Mouse (Mus musculus) ES-E14 (cell line): ENCODE data around the gene Snn. TPM values are rescaled to one million over a fixed set of nuclear protein-coding genes. Genes with fewer than 3 reads are reported as not detected.

Source experiments
- DNase-seq: peaks from one replicate; pipeline ENCODE4 v3.0.0-alpha.2; 2013; ENCODE audit warnings: low read depth, low spot score
- H3K27ac ChIP-seq: 2 replicates; pipeline ENCODE4 v1.5.1; 2012; ENCODE audit warnings: low read depth, mild to moderate bottlenecking, low read length, moderate library complexity, mixed read lengths; ENCODE audit not compliant: poor library complexity, insufficient read depth, severe bottlenecking
- H3K36me3 ChIP-seq: 2 replicates; pipeline ENCODE4 v1.6.1; 2012; ENCODE audit warnings: mild to moderate bottlenecking, low read length, moderate library complexity, mixed read lengths; ENCODE audit not compliant: control insufficient read depth, poor library complexity, insufficient read depth, severe bottlenecking
- H3K4me1 ChIP-seq, 2 experiments: fragments of 150-350 bp in 1 of 2; sonication (generic) in 1 of 2; 2 replicates each; pipeline ENCODE4 v1.6.1; 2012; ENCODE audit warnings: low read length in 2 of 2, mild to moderate bottlenecking in 1 of 2, mixed read lengths in 1 of 2; ENCODE audit not compliant: control insufficient read depth in 2 of 2, insufficient read depth in 2 of 2, poor library complexity in 1 of 2
- H3K4me3 ChIP-seq, 2 experiments: fragments of 150-350 bp in 1 of 2; sonication (generic) in 1 of 2; 2 replicates each; pipeline ENCODE4 v1.5.1; 2012; ENCODE audit warnings: low read length in 2 of 2, low read depth in 1 of 2, mild to moderate bottlenecking in 1 of 2, mixed read lengths in 1 of 2; ENCODE audit not compliant: insufficient read depth in 1 of 2, poor library complexity in 1 of 2, severe bottlenecking in 1 of 2
- H3K9ac ChIP-seq: 2 replicates; pipeline ENCODE4 v1.6.1; 2012; ENCODE audit warnings: low read depth, mild to moderate bottlenecking, low read length, mixed read lengths; ENCODE audit not compliant: poor library complexity, insufficient read depth, severe bottlenecking
- H3K9me3 ChIP-seq: fragments of 150-350 bp; sonication (generic); 2 replicates; pipeline ENCODE4 v1.6.1; 2012; ENCODE audit warnings: low read depth, mild to moderate bottlenecking, low read length; ENCODE audit not compliant: control insufficient read depth, insufficient read depth
- CHD2 ChIP-seq: IDR thresholded peaks from 2 replicates; pipeline ENCODE4 v1.6.1; 2014; ENCODE audit warnings: mild to moderate bottlenecking, low read depth, low read length, inconsistent platforms
- HCFC1 ChIP-seq: IDR thresholded peaks from 2 replicates; pipeline ENCODE4 v1.6.1; 2012; ENCODE audit warnings: low read length, inconsistent platforms, borderline replicate concordance; ENCODE audit not compliant: insufficient read depth
- MAFK ChIP-seq: IDR thresholded peaks from 2 replicates; pipeline ENCODE4 v1.6.1; 2014; ENCODE audit warnings: mild to moderate bottlenecking, low read depth, low read length, inconsistent platforms; ENCODE audit not compliant: insufficient read depth
- ZC3H11A ChIP-seq: IDR thresholded peaks from 2 replicates; pipeline ENCODE4 v1.6.1; 2012; ENCODE audit warnings: low read depth, mild to moderate bottlenecking, inconsistent platforms, low read length, borderline replicate concordance
- ZNF384 ChIP-seq: IDR thresholded peaks from 2 replicates; pipeline ENCODE4 v1.6.1; 2012; ENCODE audit warnings: low read depth, low read length, inconsistent platforms
- in situ Hi-C, 2 experiments: fragments of 600-800 bp; cut with MboI; formaldehyde crosslinking; loops; one replicate each; pipeline ENCODE4 v1.15.1; 2025; ENCODE audit warnings: low sequenced_read_pairs in 2 of 2, inconsistent platforms in 1 of 2; ENCODE audit not compliant: unreplicated experiment in 2 of 2
- total RNA-seq: library from RNA; depleted of rRNA; stranded (reverse); fragments of 300-350 nt; gene quantifications from 2 replicates; pipeline ENCODE4 v1.2.3, GENCODE M21; 2012

Gene Snn
- total RNA-seq, 1 experiment: 10.2 TPM

DNA sequence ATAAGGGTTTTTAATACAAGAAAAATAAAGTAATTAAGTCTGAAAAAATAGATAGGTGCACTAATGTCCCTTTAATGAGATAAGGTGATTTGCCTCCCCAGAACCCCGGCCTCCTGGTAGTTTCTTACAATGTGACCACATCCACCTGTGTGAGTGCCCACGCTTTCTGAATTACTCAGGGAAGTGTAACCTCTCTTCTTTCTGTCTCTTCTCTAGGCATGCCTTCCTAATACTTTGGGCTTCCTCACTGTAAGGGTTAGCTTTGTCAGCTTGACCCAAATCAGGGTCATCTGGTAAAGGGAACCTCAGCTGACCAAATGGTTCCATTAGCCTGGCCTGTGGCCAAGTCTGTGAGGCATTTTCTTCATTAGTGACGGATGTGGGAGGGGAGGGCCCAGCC, 46.3 kb upstream of the Snn start:
- DNase-seq: no peak
- TF ChIP-seq ZNF384 (no peak), CHD2 (no peak), ZC3H11A (no peak), HCFC1 (no peak), MAFK (no peak)
- H3K27ac ChIP-seq: no peak overlapping the region
- peaks cover 4 to 8% of the 10 kb centered on the region in 2 experiments; a peak in 3 of 4 replicates for H3K4me1 ChIP-seq
- no peaks in the 10 kb centered on the region for H3K36me3 ChIP-seq
- H3K9me3 ChIP-seq: no peaks in the 10 kb centered on the region
- in situ Hi-C loops: no loop called here
- H3K4me3 ChIP-seq: no peak overlapping the region
- no peak overlapping the region for H3K9ac ChIP-seq

DNA sequence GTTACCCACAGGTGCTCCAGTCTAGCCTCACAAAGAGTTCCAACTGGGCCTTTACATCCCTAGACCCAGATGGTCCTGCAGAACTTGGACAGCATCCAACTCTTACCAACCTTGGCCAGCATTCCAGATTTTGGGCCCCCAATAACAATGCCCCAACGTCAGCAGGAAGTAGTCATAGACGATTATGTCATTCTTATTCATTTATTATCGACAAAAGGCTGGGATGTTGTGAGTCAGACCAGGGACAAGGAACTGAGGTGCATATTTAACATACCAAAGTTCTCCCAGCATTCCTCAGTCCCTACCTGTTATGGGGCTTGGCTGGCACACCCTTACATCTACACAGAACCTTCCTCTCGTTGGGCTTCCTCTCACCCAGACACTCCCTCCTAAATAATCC, 44.4 kb upstream of the Snn start:
- Histone ChIP-seq H3K27ac (no peak overlapping the region), H3K9ac (no peak overlapping the region), H3K4me3 (no peak overlapping the region), H3K36me3 (no peaks in the 10 kb centered on the region), H3K9me3 (no peaks in the 10 kb centered on the region), H3K4me1 (peaks cover 1 to 8% of the 10 kb centered on the region in 2 experiments; a peak in 2 of 4 replicates)
- TF ChIP-seq ZNF384: no peak
- no peak for TF ChIP-seq CHD2
- no peak for TF ChIP-seq MAFK
- no peak for TF ChIP-seq HCFC1
- TF ChIP-seq ZC3H11A: no peak
- in situ Hi-C loops: no loop called here
- DNase-seq: no peak

DNA sequence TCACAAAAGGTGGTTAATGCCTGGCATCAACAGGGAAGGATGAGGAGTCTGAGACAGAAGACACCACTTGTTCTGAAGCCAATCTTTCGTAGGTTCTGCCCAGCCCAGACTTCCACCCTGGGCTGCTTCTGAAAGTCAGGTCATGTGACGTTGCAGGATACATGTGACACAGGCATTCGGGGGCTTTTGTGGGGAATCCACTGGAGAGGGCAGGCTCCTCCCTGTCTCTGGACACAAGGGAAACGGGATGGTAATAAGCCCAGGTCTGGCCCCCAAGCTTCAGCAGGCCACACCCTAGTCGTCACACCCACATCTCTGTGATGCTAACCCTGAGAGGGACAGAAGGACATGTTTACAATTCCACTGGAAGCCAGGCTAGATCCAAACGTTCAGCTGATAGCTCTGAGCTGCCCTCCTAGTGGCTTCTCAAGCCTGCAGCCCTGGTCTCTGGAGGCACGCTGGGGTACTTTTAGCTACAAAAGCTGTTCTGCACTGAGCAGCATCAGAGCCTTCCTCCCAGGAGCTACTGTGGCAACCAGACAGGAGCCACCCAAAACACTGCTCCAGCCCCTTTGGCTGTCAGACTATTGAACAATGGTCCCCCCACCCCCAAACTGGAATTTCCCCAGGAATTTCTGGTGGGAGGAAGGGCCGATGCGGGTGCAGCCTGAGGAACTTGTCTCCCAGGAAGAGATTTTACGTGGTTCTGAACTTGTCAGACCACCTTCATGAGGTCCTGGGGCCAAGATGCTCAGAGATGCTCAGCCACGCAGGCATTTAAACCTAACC, 42.7 kb upstream of the Snn start:
- H3K27ac ChIP-seq: peak overlapping the region; percentile 14; the same call in 1 of the 2 replicates

DNA sequence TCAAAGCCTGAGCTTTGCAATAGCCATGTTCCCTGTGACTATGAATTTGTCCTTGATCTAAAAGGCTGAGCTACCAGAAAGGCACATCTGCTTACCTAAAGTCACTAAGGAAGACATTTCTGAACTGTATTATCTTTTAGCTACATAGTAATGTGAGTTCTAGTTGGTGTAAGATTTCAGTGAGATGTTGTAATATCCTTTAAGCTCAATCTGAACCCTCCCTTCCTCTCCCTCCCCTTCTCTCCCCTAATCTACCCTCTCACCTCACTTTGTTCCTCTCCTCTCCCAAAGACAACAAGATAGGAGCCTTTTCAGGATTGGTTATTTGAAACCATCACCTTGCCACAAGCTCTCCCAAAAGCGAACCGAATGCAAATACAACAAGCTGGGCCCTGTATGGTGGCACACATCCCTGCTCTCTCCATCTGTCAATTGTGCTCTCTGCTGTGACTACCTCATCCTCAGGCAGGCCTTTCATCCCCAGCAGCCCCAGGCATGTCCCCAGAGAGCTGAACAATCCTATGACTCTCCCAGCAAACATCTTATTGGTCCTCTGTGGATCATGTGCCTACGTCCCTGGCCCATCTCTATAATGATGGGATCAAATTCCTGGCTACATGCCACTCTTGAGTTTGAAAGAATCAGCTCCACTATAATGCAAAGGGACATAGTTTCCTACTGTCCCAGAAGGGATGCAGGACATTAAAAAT, 39.2 kb upstream of the Snn start:
- H3K4me1 ChIP-seq: peaks cover 1 to 8% of the 10 kb centered on the region in 2 experiments; a peak in 2 of 4 replicates
- DNase-seq: no peak
- H3K36me3 ChIP-seq: no peaks in the 10 kb centered on the region
- H3K9ac ChIP-seq: no peak overlapping the region
- H3K27ac ChIP-seq: no peak overlapping the region
- H3K9me3 ChIP-seq: no peaks in the 10 kb centered on the region
- no peak for TF ChIP-seq ZC3H11A
- no peak for TF ChIP-seq ZNF384
- no peak for TF ChIP-seq CHD2
- no peak for TF ChIP-seq MAFK
- TF ChIP-seq HCFC1: no peak
- in situ Hi-C loops: no loop called here
- no peak overlapping the region for H3K4me3 ChIP-seq

More for the DNA sequence above, 42.7 kb upstream of the Snn start:
- TF ChIP-seq CHD2 (no peak), MAFK (no peak), ZC3H11A (no peak), HCFC1 (no peak), ZNF384 (no peak)
- Histone ChIP-seq H3K4me1 (peaks cover 1 to 8% of the 10 kb centered on the region in 2 experiments; a peak in 2 of 4 replicates), H3K9me3 (no peaks in the 10 kb centered on the region), H3K4me3 (no peak overlapping the region), H3K36me3 (no peaks in the 10 kb centered on the region), H3K9ac (no peak overlapping the region)
- no peak for DNase-seq
- in situ Hi-C loops: no loop called here
